Mouse (Mus musculus) intestine, postnatal 0 days (tissue): ENCODE data around the gene Shank2. TPM values are rescaled to one million over a fixed set of nuclear protein-coding genes. Genes with fewer than 3 reads are reported as not detected.

Source experiments
- ATAC-seq: fragments of 200-750 bp; cut with Nextera tagmentation; 2 replicates; pipeline ENCODE4 v1.8.0; 2017; ENCODE audit warnings: mild to moderate bottlenecking, moderate TSS enrichment, moderate library complexity
- H3K27ac ChIP-seq: fragments of 300-500 bp; sonication (generic); 2 replicates; pipeline ENCODE4 v1.5.1; 2014; ENCODE audit warnings: mild to moderate bottlenecking, low read depth, low read length, moderate library complexity
- H3K27me3 ChIP-seq: fragments of 300-500 bp; sonication (generic); replicated peaks from 2 replicates; pipeline ENCODE4 v1.6.1; 2014; ENCODE audit warnings: low read length, mixed read lengths; ENCODE audit not compliant: control insufficient read depth, insufficient read depth
- H3K36me3 ChIP-seq: fragments of 300-500 bp; sonication (generic); 2 replicates; pipeline ENCODE4 v1.6.1; 2014; ENCODE audit warnings: mild to moderate bottlenecking, moderate library complexity; ENCODE audit not compliant: control insufficient read depth, insufficient read depth
- H3K4me1 ChIP-seq: fragments of 300-500 bp; sonication (generic); replicated peaks from 2 replicates; pipeline ENCODE4 v1.6.1; 2014; ENCODE audit warnings: antibody characterized with exemption, low read length, mixed read lengths; ENCODE audit not compliant: control insufficient read depth, insufficient read depth
- H3K4me2 ChIP-seq: fragments of 300-500 bp; sonication (generic); replicated peaks from 2 replicates; pipeline ENCODE4 v1.6.1; 2014; ENCODE audit warnings: low read depth, mild to moderate bottlenecking, moderate library complexity
- H3K4me3 ChIP-seq: fragments of 300-500 bp; sonication (generic); 2 replicates; pipeline ENCODE4 v1.5.1; 2014; ENCODE audit warnings: low read depth, low read length
- H3K9ac ChIP-seq: fragments of 300-500 bp; sonication (generic); 2 replicates; pipeline ENCODE4 v1.6.1; 2014; ENCODE audit warnings: mild to moderate bottlenecking, low read depth, low read length
- H3K9me3 ChIP-seq: fragments of 300-500 bp; sonication (generic); 2 replicates; pipeline ENCODE4 v1.6.1; 2016; ENCODE audit warnings: mixed run types; ENCODE audit not compliant: control insufficient read depth
- CTCF ChIP-seq: sonication (generic); IDR thresholded peaks from 2 replicates; pipeline ENCODE4 v1.5.1; 2016; ENCODE audit warnings: low read depth, mild to moderate bottlenecking, control low read depth, antibody characterized with exemption, moderate library complexity
- WGBS: fragments of 180-500 bp; shearing (Covaris S2); extraction: QIAGEN DNeasy Blood & Tissue Kit; methylation state at CpG from one replicate; pipeline ENCODE4 v1.1.7; 2014; 5-methylcytosine and 5-hydroxymethylcytosine counted together
- microRNA-seq: library from miRNA; unstranded; fragments of <30 nt; microRNA quantifications from one replicate; pipeline ENCODE4, GENCODE M21; 2016
- polyA plus RNA-seq: library from polyadenylated mRNA; unstranded; fragments of >200 nt; fragmentation: Nextera tagmentation; extraction: Ambion mirVana; gene quantifications from 2 replicates; pipeline ENCODE4 v1.2.1, GENCODE M21; 2015

Gene Shank2
- polyA plus RNA-seq, 1 experiment from 2014 or later, result 0.74 TPM

GRCm38 (mm10) chr7:144473486-144473885 lies 471.8 kb downstream of the Shank2 start:
- Histone ChIP-seq H3K4me2 (no peak overlapping the region), H3K9ac (no peak overlapping the region), H3K27ac (no peak overlapping the region), H3K36me3 (peaks cover 9% of the 10 kb centered on the region; the same call in 1 of the 2 replicates), H3K4me1 (0 out of 2 replicates have a peak, but pooled peaks cover 3% of the 10 kb centered on the region), H3K27me3 (no peaks in the 10 kb centered on the region), H3K9me3 (no peaks in the 10 kb centered on the region), H3K4me3 (no peak overlapping the region)
- no peak for TF ChIP-seq CTCF
- no peak for ATAC-seq
- 36% methylated on average over 4 of the region's 4 CpGs for WGBS

Small RNAs within 50 kb of the gene (microRNA-seq; reads per million reads assigned to microRNA genes)
- 20.7 reads per million, percentile 28 among the genes with 10 or more reads in this experiment for gene Mir3105

Other genes with a start within 250 kb of the Shank2 start
- gene Osbpl5, start 244.9 kb upstream of the Shank2 start, polyA plus RNA-seq, result 11.3 and 13.1 TPM in 2 replicates
- gene Mrgprg, start 234.9 kb upstream of the Shank2 start, polyA plus RNA-seq, result not detected in 2 replicates
- gene Mrgpre, start 217.4 kb upstream of the Shank2 start, polyA plus RNA-seq, result 1.0 and 1.5 TPM in 2 replicates
- gene Nadsyn1, start 179.1 kb upstream of the Shank2 start, polyA plus RNA-seq, result 24.8 and 26.4 TPM in 2 replicates
- gene Dhcr7, start 178.8 kb upstream of the Shank2 start, polyA plus RNA-seq, result 30.4 and 31.2 TPM in 2 replicates
- not detected in 2 replicates for gene Gm498, start 135.1 kb upstream of the Shank2 start, polyA plus RNA-seq